Mouse (Mus musculus) MEL-GATA-1-ER (cell line): ENCODE results near the gene Cactin.

Experiments used
- DNase-seq: peaks from one replicate; pipeline ENCODE4 v3.0.0-alpha.2; 2012; ENCODE audit warnings: low read depth; ENCODE audit errors: extremely low read depth

Gene Cactin

DNA sequence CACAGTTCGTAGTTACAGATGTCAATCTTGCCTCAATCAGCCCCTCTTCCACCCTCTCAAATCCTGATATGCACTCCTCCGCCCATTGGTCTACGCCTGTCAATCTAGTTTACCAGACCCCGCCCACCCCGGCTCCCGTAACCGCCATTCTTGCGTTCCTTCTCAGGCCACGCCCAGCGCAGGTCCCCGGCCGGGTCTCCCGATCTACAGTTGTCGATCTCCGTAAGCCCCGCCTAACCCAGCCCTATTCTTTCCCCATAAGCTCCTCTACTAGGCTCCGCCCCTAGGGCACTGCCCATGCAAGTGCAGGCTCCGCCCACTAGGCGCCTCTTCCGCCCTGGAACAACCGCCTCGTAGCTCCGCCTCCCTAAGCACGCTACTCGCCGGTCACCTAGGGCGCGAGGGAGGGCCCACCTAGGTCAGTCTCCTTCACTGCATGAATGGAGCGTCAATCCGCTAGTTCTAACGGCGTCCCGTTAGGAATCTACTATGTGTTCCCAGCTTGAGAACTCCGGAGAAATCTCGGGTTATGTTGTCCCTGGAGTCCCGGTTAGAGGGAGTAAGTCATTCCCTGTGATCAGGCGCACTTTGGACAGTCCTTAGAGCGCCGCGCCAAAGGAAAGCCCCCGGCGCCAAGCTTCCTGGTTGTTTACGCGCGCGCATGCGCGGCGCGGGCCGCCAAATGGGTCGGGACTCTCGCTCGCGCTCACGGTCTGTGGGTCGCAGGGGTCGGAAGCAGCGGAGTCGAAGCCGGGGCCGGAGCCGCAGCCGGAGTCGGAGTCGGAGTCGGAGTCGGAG is at the start of gene Cactin:
Gene Cactin, plus strand, starts transcription at position 554 of the 798 bp plus-strand sequence.
- DNase-seq = peak; percentile 99

DNA sequence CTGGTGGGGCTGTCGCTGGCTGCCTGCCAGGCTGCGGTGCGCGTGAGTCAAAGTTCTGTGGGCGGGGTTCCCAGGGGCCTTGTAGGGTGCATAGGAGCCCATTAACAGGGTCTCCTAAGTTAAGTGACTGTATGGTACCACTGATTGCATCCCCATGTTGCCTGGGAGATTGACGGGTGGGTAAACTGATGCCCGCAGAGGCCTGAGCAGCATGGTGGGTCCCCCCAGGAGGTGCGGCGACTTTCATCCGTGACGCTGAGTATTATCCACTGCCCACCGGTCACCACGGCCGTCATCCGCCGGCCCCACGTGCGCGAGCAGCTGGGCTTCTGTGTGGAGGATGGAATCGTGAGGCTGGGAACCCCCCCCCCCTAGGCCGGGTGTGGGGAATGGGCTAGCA is 48.5 kb upstream of the Cactin start:
- no peak for DNase-seq

DNA sequence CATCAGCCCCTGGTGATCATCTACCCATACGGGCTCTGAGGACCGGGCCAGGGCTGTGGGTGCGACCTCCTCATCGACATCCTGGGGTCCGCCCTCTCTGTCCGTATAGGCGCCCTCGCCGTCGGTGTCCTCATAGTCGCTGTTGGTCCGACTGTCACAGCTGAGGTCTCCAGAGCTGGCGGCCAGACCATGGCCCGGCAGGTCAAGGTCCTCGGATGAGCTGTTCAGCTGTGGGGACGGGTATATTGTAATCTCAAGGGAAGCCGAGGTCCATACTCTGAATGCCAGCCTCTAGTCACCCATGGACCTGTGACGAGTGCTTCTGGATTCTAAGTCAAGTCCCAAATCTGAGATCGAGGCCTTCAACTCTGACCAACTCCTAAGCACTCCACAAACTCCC is 47.1 kb upstream of the Cactin start:
- DNase-seq = no peak

DNA sequence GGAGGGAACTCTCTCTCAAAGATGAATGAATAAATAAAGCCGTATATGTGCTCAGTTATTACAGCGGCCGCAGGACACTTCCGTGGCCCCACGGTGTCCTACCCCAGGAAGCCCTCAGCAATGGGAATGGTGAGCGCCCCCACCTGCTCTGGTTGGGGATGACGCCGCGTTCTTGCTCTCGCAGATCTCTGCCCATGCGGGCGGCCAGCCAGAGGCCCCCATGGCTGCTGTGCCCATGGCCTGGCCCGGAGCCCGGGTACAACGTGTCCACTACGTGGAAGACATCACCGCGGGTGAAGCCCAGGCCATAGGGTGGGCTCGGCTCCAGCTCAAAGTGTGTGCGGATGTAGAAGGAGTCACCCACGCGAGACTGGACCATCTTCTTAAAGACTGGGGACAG is 43.2 kb upstream of the Cactin start:
- DNase-seq = no peak

DNA sequence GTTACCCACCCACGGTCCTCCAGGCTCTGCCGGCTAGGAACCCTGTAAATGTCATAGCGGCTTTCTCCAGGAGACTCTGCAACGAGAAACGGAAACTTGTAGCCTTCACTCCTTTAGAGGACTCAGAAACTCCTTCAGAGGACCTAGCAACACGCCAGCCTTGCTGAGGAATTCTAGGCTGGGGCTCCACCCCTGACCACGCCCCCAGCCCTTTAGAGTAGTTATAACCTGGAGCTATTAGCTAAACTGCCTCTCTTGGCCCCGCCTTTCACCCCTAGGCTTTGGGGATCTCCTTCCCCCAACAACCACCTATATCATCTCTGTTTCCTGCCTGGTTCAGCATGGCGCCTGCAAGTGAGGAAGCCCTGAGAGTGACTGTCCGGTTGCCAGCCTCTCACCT is 41.4 kb upstream of the Cactin start:
- no peak for DNase-seq

DNA sequence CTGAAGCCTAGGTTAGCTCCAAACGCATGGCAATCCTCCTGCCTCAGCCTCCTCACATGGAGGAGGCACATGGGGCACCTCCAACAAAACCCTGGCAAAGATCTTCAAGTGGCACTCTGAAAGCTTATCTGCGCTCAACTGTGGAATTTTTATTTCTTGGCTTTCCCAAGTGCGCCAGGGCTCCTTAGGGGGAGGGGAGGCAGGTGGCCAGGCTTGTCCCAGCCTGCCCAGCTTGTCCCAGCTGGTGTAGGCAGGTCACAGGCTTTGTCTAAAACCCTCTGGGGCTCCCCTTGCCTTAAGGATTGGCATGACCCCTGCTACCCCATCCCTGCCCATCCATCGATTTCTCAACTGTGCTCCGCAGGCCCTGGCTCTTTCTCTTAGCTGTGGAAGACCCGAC is 36.7 kb upstream of the Cactin start:
- no peak for DNase-seq

DNA sequence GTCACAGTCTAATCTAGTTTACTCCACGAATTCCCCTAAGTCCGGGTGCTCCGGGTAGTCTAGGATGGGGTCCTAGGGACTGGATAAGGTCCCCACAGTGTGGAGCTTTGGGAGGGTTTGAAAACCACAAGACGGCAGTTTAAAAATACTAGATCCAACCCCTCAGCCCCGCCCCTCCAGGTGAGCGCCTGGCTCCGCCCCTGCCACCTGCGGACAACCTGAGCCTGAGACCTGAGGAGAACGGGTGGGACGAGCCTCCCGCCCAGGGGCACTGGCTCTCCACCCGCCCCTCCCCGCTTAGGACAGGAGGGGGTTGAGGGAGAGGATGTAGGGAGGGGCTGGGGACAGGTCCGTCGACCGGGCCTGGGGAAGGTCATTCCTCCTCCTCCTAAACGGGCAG is 36.2 kb upstream of the Cactin start:
- DNase-seq = no peak

DNA sequence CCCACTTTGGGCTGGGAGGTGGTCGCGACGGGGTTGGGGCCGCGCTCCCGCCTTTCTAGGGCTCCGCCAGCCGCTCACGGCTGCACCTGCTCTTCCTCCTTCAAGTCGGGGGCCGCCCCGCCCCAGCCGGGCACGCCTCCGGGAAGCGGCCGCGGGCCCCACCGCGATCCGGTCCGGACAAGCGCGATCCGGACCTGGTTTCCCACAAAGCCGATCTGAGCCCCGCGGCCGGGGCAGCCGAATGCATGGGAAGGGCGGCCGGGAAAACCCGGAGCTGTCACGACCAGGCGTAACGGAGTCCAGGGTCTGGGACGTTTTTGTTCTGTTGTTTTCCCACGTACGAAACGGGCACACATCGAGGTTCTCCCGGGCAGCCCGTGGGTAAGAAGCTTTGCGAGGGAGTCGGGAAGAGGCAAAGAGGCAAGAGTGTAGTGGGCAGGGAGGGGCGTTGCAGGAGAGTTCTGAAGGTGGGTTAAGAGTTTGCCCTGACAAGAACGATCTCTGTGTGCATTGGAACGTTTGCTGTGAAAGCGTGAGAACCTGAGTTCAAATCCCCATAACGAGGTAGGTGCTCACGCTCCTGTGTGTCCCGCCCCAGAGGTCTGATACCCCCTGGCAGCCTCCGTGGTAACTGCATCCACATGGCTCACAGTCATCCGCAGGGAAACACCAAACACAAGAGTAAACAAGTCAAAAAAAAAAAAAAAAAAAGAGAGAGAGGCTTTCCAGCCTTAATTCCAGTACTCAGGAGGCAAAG is 35.0 kb upstream of the Cactin start:
- peak; percentile 71 for DNase-seq

DNA sequence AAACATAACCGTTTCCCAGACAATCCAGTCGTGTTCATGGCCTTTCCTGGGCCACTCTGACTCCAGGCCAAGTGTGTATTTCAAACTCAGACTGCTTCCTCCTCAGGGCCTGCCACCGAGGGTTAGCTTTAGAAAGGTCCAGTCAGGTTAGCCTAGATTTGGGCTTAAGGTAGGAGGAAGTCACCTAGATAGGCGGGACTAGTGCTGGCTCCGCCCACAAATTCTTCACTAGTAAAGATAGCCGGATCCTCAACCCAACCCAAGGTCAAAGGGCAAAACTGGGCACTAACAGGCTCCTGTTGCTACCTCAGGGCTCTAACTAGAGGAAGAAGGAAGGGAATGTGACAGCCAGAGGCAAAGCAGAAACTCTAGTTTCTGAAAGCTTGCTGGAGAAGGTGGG is 34.3 kb upstream of the Cactin start:
- no peak for DNase-seq

DNA sequence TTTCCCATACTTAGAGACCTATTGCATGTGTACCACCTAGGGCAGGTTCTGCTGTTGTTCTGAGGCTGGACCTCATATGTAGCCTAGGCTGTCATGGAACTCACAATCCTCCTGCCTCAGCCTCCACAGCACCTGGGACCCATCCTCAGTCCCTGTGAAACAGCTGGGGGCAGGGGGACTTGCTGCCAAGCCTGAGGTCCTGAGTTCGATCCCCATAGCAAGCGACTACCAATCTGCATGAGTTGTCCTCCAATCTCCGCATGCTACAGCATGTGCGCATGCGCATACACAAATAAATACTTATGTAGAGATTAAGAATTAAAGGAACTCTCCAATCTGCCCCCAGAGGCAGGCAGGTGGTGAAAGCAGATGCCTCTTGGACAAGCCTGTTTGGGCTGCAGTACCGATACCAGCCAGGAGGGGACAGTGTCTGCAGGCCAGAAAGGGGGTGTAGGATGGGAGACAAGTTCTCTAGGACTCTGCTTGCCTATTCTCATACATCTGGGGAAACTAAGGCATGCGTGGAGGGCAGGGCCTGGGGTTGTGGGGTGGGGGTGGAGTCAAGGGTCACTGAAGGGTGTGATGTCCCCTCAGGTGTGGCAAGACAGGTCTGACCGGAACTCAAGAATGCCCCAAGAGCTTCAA is 33.3 kb upstream of the Cactin start:
- no peak for DNase-seq

DNA sequence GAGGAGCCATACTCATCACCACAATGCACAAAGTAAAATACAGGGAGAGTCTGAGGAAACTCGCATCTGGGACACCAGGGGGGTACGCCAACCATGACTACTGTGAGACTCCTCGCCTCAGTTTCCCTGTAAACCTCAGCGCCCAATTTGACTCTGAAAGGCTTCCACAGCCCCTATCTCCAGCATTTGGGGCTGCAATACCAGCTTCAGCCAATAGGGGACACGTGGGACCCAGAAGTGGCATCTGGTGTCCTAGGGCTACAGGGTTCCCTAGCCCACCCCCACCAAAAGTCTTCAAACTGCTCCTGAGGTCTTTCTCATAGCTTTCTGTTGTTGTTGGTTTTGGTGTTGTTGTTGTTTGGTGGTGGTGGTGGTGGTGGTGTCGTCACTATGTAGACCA is 32.3 kb upstream of the Cactin start:
- no peak for DNase-seq

DNA sequence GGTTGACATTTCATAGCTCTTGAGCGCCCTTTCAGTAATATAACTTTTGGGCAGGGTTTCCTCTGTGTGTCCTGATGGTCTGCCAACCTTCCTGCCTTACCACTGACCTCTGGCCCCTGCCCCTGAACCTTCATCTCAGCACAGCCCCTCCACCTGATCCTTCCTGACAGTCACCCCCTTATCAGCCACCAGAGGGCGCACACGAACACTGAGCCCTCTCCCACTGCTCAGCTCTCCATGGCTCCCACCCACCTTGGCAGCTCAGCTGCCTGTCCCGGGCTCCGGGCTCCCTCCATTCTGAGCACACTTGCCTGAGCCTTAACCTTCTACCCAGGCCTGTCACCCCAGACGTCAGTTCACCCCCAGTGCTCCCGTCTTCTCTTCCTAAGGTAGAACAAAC is 31.6 kb upstream of the Cactin start:
- no peak for DNase-seq

DNA sequence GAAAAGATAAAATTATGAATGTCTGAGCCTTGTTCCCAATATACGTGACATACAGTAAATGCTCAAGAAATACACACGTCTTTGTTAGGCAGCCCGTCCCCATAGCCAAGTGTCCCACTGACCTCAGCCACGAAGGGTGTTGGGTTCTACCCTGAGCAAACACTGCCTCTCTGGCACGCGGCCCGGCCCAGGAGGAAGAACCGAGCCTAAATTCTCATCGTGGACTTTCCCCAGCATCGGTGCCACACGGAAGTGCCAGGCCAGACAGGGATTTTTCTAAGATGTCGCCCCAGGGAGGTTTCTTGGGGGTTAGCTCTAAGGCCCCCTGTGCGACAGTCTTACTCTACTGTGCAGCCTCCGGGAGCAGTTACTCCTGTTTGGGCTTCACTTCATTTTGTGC is 31.1 kb upstream of the Cactin start:
- DNase-seq = no peak

DNA sequence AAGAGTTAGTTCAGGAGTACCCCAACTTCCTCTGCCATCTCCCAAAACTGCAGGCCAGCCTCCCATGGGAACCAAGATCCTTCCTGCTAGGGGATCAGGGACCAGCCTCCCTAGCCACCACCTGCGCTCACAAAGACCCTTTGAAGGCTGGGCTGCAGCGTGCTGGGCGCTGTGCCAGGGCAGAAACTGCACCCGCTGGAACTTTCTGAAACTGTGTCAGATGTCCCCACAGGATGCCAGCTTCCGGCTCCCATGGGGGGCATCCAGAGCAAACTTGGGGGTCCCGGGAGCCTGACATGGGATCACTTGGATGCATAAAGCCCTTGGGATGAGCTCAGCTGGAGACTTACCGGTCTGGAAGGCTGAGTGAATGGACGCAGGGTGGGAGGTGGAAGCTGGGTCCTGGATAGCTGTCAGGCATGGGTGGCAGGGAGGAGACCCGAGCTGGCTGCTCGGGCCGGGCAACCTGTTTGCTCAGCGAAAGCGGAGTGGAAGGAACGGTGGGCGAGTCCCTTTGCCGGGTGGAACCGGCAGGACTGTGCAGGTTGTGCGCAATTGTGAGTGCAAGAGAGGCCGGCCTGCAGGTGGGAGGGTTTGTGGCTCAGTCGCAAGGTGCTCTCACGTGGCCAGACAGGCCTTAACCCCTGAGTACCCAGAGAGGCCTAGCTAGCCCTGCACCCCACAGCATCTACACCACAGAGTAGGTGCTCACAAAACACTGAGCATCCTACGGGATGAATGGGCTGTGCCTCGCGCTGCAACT is 30.0 kb upstream of the Cactin start:
- DNase-seq = no peak

DNA sequence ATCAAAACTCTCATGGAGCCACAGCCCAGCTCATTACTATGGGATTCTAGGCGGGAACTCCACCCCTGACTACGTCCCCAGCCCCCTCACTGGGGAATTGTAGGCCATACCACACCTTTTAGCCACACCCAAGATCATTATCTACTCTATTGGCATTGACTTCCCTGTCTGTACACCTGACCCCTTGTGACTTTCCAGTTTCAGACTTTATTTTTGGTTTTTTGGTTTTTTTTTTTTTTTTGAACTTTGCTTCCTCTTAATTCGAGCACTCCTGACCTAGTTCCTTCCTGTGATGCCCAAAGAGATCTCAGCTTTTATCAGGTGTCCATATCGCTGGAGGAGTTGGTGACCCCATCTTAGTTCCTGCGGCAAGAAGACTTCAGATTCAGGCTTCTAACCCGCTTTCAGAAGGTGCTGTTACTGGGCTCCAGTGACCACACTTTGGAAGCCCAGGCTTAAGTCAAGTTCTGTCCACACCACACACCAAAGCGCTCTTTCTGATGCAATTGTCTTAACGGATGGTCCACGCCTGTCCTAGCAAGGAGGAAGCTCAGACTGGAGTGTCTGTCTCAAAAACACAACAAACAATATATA is 29.3 kb upstream of the Cactin start, which contains the start of gene Tjp3:
Gene Tjp3, minus strand, starts transcription at position 71 of the 594 bp plus-strand sequence.
- DNase-seq = no peak

DNA sequence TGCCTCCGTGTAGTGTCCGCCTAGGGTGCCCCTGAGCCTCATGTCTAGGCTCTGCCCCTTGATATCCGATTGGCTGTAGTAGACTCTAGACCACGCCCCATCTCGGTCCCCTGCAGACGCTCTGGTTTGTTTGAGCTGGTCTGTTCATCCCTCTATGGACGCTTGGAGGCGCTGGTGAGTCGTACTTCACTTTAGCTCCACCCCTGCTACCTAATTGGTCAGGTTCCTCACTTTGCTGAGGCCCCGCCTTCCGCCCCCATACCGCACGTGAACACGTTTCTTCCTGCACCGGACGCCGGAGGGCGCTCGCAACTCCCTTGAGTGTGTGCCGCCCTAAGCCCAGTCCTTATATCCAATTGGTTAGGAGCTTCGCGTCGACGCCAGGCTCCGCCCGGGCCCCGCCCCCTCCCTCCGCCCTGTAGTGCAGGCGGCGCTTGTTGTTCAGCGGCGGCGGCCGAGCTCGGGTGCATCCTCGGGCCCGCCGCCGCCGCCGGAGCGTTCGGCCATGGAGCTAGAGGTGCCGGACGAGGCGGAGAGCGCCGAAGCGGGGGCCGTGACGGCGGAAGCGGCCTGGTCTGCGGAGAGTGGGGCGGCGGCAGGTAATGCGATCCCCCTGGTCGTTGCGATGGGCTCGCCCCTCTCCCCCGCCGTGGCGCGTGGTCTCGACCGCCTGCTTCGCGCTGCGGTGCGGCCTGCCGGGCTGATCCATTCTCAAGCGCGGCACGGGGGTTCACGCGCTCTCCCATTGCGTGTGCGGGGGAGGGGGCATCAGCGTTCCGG is 28.2 kb upstream of the Cactin start, which contains the start of gene Pip5k1c:
Gene Pip5k1c, plus strand, starts transcription at position 410 of the 780 bp plus-strand sequence.
- DNase-seq = peak; percentile 97

DNA sequence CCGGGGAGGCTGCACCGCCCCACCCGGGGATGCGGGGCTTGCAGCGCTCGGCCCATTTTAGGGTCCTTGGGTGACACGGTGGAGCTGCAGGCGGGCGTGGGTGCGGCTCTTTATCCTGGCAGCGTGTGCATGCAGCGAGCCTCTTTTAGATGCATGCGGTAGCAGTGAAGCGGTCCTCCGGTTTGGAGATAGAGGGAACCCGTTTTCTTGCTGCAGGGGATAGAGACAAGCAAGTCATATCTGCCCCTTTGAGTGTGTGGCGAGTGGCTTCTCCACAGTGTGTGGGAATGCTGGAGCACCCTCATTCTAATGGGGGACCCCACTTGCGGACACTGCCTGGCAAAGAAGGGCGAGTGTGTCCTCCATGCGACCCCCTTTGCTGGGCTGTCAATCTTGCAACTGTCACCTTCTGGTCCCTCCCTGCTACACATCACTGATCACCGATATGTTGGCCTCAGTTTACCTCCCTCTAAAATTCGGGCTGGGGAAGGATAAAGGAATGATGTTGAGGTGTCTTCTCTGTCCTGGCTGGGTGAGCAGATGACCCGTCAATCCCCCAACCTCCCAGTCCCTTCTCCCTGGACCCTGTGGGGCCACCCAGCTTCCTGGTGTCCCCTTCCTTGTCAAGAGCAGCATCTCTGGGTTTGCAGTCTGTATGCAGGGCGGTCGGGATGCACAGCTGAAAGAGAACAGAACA is 27.4 kb upstream of the Cactin start:
- no peak for DNase-seq

DNA sequence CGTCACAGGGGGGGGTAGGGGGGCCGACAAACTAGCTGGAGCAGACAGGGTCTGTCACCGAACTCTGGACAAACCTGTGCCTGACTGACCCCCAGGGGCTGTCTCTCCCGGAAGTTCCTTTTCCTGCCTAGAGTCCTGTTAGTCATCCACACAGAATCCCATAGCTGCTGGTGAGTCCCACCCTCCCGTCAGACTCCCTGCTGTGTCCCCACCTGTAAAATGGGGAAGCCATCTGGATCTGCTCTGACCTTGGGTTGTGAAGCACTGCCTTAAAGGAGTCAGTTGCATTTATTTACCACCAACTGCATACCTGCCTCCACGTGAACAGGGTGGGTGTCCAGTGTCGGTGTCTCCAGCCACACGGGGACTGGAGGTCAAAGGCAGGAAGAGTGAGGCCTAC is 26.5 kb upstream of the Cactin start:
- DNase-seq = no peak

DNA sequence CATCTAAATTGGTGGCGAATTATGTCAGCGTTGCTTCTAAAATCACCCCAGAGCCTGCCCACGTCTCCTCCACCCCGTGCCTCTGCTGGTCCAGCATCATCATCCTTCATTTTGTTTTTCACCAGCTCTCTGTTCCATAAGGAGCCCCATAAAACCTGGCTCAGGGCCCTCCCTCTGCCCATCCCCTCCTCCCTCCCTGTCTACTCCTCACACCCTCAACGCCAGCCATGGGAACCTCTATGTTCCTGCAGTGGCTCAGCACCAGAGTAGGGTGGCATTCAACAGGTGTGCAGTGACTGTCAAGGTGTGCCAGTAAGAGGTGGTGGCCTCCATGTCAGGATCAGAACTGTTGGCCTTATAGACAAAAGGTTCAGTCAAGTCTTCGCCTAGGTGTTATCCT is 25.7 kb upstream of the Cactin start:
- DNase-seq = no peak

DNA sequence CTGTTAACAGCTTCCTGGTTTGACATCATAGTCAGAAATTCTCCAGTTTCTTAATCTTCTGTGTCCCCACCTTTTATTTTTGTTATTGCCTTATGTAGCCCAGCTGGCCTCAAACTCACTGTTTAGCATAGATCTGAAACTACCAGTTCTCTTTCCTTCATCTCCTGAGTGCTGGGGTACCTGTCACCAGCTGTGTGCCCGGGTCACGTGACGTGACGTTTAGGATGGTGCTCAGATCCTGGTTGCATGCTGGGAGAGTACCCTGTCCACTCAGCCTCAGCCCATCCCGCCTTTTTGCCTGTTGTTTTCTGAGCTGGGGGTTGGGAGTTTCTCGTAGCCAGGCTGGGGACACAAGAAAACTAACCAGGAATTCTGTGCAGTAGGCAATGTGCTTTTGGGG is 23.7 kb upstream of the Cactin start:
- no peak for DNase-seq
